Mouse (Mus musculus) kidney, embryonic 15.5 days (tissue): ENCODE data around the gene Pnliprp2. TPM values are rescaled to one million over a fixed set of nuclear protein-coding genes. Genes with fewer than 3 reads are reported as not detected.

Experiments
- polyA plus RNA-seq: library from polyadenylated mRNA; unstranded; fragments of >200 nt; fragmentation: Nextera tagmentation; extraction: Ambion mirVana; gene quantifications from 2 replicates; pipeline ENCODE4 v1.2.1, GENCODE M21; 2015

Pnliprp2 gene
- polyA plus RNA-seq, 1 experiment from 2014 or later: 0.44 TPM

Other genes starting within 250 kb of the Pnliprp2 start
- gene Ccdc172, start 247.7 kb upstream of the Pnliprp2 start, polyA plus RNA-seq: not detected in 2 replicates
- gene Pnlip, start 107.2 kb upstream of the Pnliprp2 start, polyA plus RNA-seq: not detected in 2 replicates
- gene Pnliprp1, start 30.8 kb upstream of the Pnliprp2 start, polyA plus RNA-seq: 1.1 and 6.9 TPM in 2 replicates
- gene 1700019N19Rik, start 34.7 kb downstream of the Pnliprp2 start, polyA plus RNA-seq: not detected in 2 replicates
- 0.42 and 0.65 TPM in 2 replicates for gene Eno4, start 183.7 kb downstream of the Pnliprp2 start, polyA plus RNA-seq
- 15.2 and 16.6 TPM in 2 replicates for gene Hspa12a, start 183.9 kb downstream of the Pnliprp2 start, polyA plus RNA-seq